Mouse (Mus musculus) ES-E14 (cell line): ENCODE measurements at regions not wholly inside any gene's neighbourhood (a gene's known extent, or its start where the extent isn't known, plus 50 kb on each side); places are given as distances from the start of the nearest gene placed in this dataset.

ENCODE experiments used
- CHD2 ChIP-seq: IDR thresholded peaks from 2 replicates; pipeline ENCODE4 v1.6.1; 2014; ENCODE audit warnings: mild to moderate bottlenecking, low read depth, low read length, inconsistent platforms
- HCFC1 ChIP-seq: IDR thresholded peaks from 2 replicates; pipeline ENCODE4 v1.6.1; 2012; ENCODE audit warnings: low read length, inconsistent platforms, borderline replicate concordance; ENCODE audit not compliant: insufficient read depth
- MAFK ChIP-seq: IDR thresholded peaks from 2 replicates; pipeline ENCODE4 v1.6.1; 2014; ENCODE audit warnings: mild to moderate bottlenecking, low read depth, low read length, inconsistent platforms; ENCODE audit not compliant: insufficient read depth
- ZC3H11A ChIP-seq: IDR thresholded peaks from 2 replicates; pipeline ENCODE4 v1.6.1; 2012; ENCODE audit warnings: low read depth, mild to moderate bottlenecking, inconsistent platforms, low read length, borderline replicate concordance
- ZNF384 ChIP-seq: IDR thresholded peaks from 2 replicates; pipeline ENCODE4 v1.6.1; 2012; ENCODE audit warnings: low read depth, low read length, inconsistent platforms

DNA sequence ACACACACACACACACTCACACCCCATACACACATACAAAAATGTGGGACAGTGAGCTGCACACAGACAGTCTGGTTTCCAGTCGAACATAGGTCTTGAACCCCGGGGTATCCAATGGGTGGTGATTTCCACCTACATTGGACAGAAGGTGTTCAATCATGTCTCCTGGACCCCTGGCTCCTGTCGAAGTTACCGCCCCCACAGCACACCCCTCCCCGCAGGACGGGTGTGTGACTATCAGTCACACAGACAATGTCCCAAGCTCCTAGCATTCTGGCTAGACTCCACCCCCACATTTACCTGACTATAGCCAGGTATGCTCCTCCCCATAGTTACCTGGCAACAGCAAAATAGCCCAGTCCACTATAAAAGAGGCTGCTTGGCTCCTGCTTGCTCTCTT, 81.7 kb upstream of the Tyrp1 start:
- TF ChIP-seq HCFC1, result no peak
- TF ChIP-seq MAFK, result no peak
- no peak for TF ChIP-seq ZC3H11A
- no peak for TF ChIP-seq CHD2
- no peak for TF ChIP-seq ZNF384
